ENCODE assay signal across 8 mouse cellular contexts in genomic region chr12:85219236-85219904, GRCm38 (mm10). TPM values are rescaled to one million over a fixed set of nuclear protein-coding genes. Genes with fewer than 3 reads are reported as not detected.
DNase-seq lines count a peak whose midpoint lies in the region; ATAC-seq and TF ChIP-seq lines count a peak whose summit lies in the region.

Gene Eif2b2 (plus strand): TSS chr12:85219481.

- H3K36me3 ChIP-seq in hindbrain, embryonic 10.5 days, result peaks cover 37% of the 10 kb centered on the region
- 0 out of 2 replicates have a peak, but pooled peaks cover 10% of the 10 kb centered on the region for H3K36me3 ChIP-seq in lung, postnatal 0 days (ENCODE audit: insufficient read depth, low read length)

- no peaks in the 10 kb centered on the region for H3K9me3 ChIP-seq in hindbrain, embryonic 10.5 days
- no peaks in the 10 kb centered on the region for H3K9me3 ChIP-seq in lung, postnatal 0 days (ENCODE audit: low read length)

- DNase-seq in MEL-GATA-1-ER (ENCODE audit: extremely low read depth, low read depth), result peak; percentile 97
- peak; percentile 98 for DNase-seq in cerebellum, adult 8-10 months
- DNase-seq in hindbrain, embryonic 10.5 days (ENCODE audit: low spot score), result peak; percentile 98
- DNase-seq in layer of hippocampus, adult 9-11 months, result peak; percentile 98
- peak; percentile 99 for DNase-seq in lung, postnatal 0 days (ENCODE audit: low spot score)
- peak; percentile 98 for DNase-seq in ovary, postnatal 14 days (ENCODE audit: low spot score)
- DNase-seq in thymus, postnatal 14 days, result peak; percentile 95

- no peak for TF ChIP-seq CTCF in lung, postnatal 0 days (IDR thresholded peaks at IDR 0.05)

- ATAC-seq in frontal cortex, adult (ENCODE audit: low TSS enrichment), result peak; percentile 100
- peak; percentile 100 for ATAC-seq in lung, postnatal 0 days

- under 1% methylated on average over 54 of the region's 54 CpGs for WGBS in hindbrain, embryonic 10.5 days
- under 1% methylated on average over 54 of the region's 54 CpGs for WGBS in lung, postnatal 0 days

- H3K27me3 ChIP-seq in hindbrain, embryonic 10.5 days (ENCODE audit: insufficient read depth, poor library complexity, severe bottlenecking), result no peaks in the 10 kb centered on the region
- H3K27me3 ChIP-seq in lung, postnatal 0 days (replicated peaks; ENCODE audit: insufficient read depth, low read length), result no peaks in the 10 kb centered on the region

- peak within 1 kb of the TSS; percentile 92 for H3K4me3 ChIP-seq in hindbrain, embryonic 10.5 days
- H3K4me3 ChIP-seq in lung, postnatal 0 days (ENCODE audit: low read depth, low read length), result peak within 1 kb of the TSS; percentile 83

- H3K4me2 ChIP-seq in lung, postnatal 0 days (replicated peaks; ENCODE audit: low read depth, low read length), result peak within 1 kb of the TSS; percentile 86

- peaks cover 28% of the 10 kb centered on the region for H3K4me1 ChIP-seq in hindbrain, embryonic 10.5 days (replicated peaks)
- peaks cover 7% of the 10 kb centered on the region; the same call in 1 of the 2 replicates for H3K4me1 ChIP-seq in lung, postnatal 0 days (ENCODE audit: insufficient read depth, low read depth, low read length)

- TF ChIP-seq EP300 in lung, postnatal 0 days (IDR thresholded peaks at IDR 0.05), result peak; percentile 55; the same call in 1 of the 2 replicates

- peak within 1 kb of the TSS; percentile 88 for H3K27ac ChIP-seq in hindbrain, embryonic 10.5 days
- H3K27ac ChIP-seq in lung, postnatal 0 days (ENCODE audit: low read length), result peak within 1 kb of the TSS; percentile 81

- peak within 1 kb of the TSS; percentile 60 for H3K9ac ChIP-seq in lung, postnatal 0 days (replicated peaks; ENCODE audit: low read depth)

RNA-seq across cellular contexts. Expression of gene Eif2b2, which starts in this region (rescaled TPM):
- 126 and 131 TPM in 2 replicates for polyA plus RNA-seq in hindbrain, embryonic 10.5 days (2016; fragmentation: Nextera tagmentation; extraction: Ambion mirVana)
- polyA plus RNA-seq in lung, postnatal 0 days (2015; fragmentation: Nextera tagmentation; extraction: Ambion mirVana), result 58.7 and 64.9 TPM in 2 replicates

Comparison
In these comparisons a context has a peak if more than half of its experiments do, and no peak if none do; other contexts are left out.
1. Peak in every context shown above with its lines: DNase-seq, ATAC-seq, H3K4me3 ChIP-seq and H3K27ac ChIP-seq.